Mouse (Mus musculus) intestine, postnatal 0 days (tissue): ENCODE measurements at regions not wholly inside any gene's neighbourhood (a gene's known extent, or its start where the extent isn't known, plus 50 kb on each side); places are given as distances from the start of the nearest gene placed in this dataset.

ENCODE experiments used
- ATAC-seq: fragments of 200-750 bp; cut with Nextera tagmentation; 2 replicates; pipeline ENCODE4 v1.8.0; 2017; ENCODE audit warnings: mild to moderate bottlenecking, moderate TSS enrichment, moderate library complexity
- H3K27ac ChIP-seq: fragments of 300-500 bp; sonication (generic); 2 replicates; pipeline ENCODE4 v1.5.1; 2014; ENCODE audit warnings: mild to moderate bottlenecking, low read depth, low read length, moderate library complexity
- H3K27me3 ChIP-seq: fragments of 300-500 bp; sonication (generic); replicated peaks from 2 replicates; pipeline ENCODE4 v1.6.1; 2014; ENCODE audit warnings: low read length, mixed read lengths; ENCODE audit not compliant: control insufficient read depth, insufficient read depth
- H3K36me3 ChIP-seq: fragments of 300-500 bp; sonication (generic); 2 replicates; pipeline ENCODE4 v1.6.1; 2014; ENCODE audit warnings: mild to moderate bottlenecking, moderate library complexity; ENCODE audit not compliant: control insufficient read depth, insufficient read depth
- H3K4me1 ChIP-seq: fragments of 300-500 bp; sonication (generic); replicated peaks from 2 replicates; pipeline ENCODE4 v1.6.1; 2014; ENCODE audit warnings: antibody characterized with exemption, low read length, mixed read lengths; ENCODE audit not compliant: control insufficient read depth, insufficient read depth
- H3K4me2 ChIP-seq: fragments of 300-500 bp; sonication (generic); replicated peaks from 2 replicates; pipeline ENCODE4 v1.6.1; 2014; ENCODE audit warnings: low read depth, mild to moderate bottlenecking, moderate library complexity
- H3K4me3 ChIP-seq: fragments of 300-500 bp; sonication (generic); 2 replicates; pipeline ENCODE4 v1.5.1; 2014; ENCODE audit warnings: low read depth, low read length
- H3K9ac ChIP-seq: fragments of 300-500 bp; sonication (generic); 2 replicates; pipeline ENCODE4 v1.6.1; 2014; ENCODE audit warnings: mild to moderate bottlenecking, low read depth, low read length
- H3K9me3 ChIP-seq: fragments of 300-500 bp; sonication (generic); 2 replicates; pipeline ENCODE4 v1.6.1; 2016; ENCODE audit warnings: mixed run types; ENCODE audit not compliant: control insufficient read depth
- CTCF ChIP-seq: sonication (generic); IDR thresholded peaks from 2 replicates; pipeline ENCODE4 v1.5.1; 2016; ENCODE audit warnings: low read depth, mild to moderate bottlenecking, control low read depth, antibody characterized with exemption, moderate library complexity
- WGBS: fragments of 180-500 bp; shearing (Covaris S2); extraction: QIAGEN DNeasy Blood & Tissue Kit; methylation state at CpG from one replicate; pipeline ENCODE4 v1.1.7; 2014; 5-methylcytosine and 5-hydroxymethylcytosine counted together

- WGBS, result 21% methylated on average over 16 of the region's 16 CpGs
- Histone ChIP-seq H3K4me1 (0 out of 2 replicates have a peak, but pooled peaks cover 3% of the 10 kb centered on the region), H3K36me3 (no peaks in the 10 kb centered on the region), H3K27me3 (no peaks in the 10 kb centered on the region), H3K27ac (no peak overlapping the region; the same call in 1 of the 2 replicates), H3K9ac (no peak overlapping the region), H3K9me3 (no peaks in the 10 kb centered on the region), H3K4me3 (no peak overlapping the region), H3K4me2 (peak overlapping the region; percentile 39; the same call in 1 of the 2 replicates)
- no peak for TF ChIP-seq CTCF
- no peak for ATAC-seq
Observed at GRCm38 (mm10) chr11:16559001-16559699, 50.9 kb upstream of the Sec61g start.

GRCm38 (mm10) chr11:16561727-16562126 lies 53.4 kb upstream of the Sec61g start:
- H3K27ac ChIP-seq, result no peak overlapping the region

GRCm38 (mm10) chr11:16589085-16589680 lies 80.9 kb upstream of the Sec61g start:
- TF ChIP-seq CTCF, result no peak
- H3K27ac ChIP-seq, result no peak overlapping the region
- H3K4me2 ChIP-seq, result no peak overlapping the region
- H3K36me3 ChIP-seq, result no peaks in the 10 kb centered on the region
- H3K4me3 ChIP-seq, result no peak overlapping the region
- ATAC-seq, result no peak
- no peaks in the 10 kb centered on the region for H3K27me3 ChIP-seq
- H3K4me1 ChIP-seq, result no peaks in the 10 kb centered on the region
- H3K9ac ChIP-seq, result no peak overlapping the region
- H3K9me3 ChIP-seq, result no peaks in the 10 kb centered on the region
- 77% methylated on average over 4 of the region's 4 CpGs for WGBS

More at GRCm38 (mm10) chr11:16561727-16562126, 53.4 kb upstream of the Sec61g start:
- Histone ChIP-seq H3K36me3 (no peaks in the 10 kb centered on the region), H3K9ac (no peak overlapping the region), H3K4me3 (no peak overlapping the region), H3K4me1 (0 out of 2 replicates have a peak, but pooled peaks cover 3% of the 10 kb centered on the region), H3K9me3 (no peaks in the 10 kb centered on the region), H3K27me3 (no peaks in the 10 kb centered on the region), H3K4me2 (no peak overlapping the region)
- TF ChIP-seq CTCF, result no peak
- WGBS, result 79% methylated on average over 4 of the region's 4 CpGs
- ATAC-seq, result no peak

- no peaks in the 10 kb centered on the region for H3K27me3 ChIP-seq
- no peak overlapping the region for H3K4me2 ChIP-seq
- H3K9ac ChIP-seq, result no peak overlapping the region
- no peak for ATAC-seq
- no peaks in the 10 kb centered on the region for H3K4me1 ChIP-seq
- H3K9me3 ChIP-seq, result no peaks in the 10 kb centered on the region
- H3K36me3 ChIP-seq, result no peaks in the 10 kb centered on the region
- 71% methylated on average over 4 of the region's 4 CpGs for WGBS
- TF ChIP-seq CTCF, result no peak
- H3K4me3 ChIP-seq, result no peak overlapping the region
- no peak overlapping the region for H3K27ac ChIP-seq
Observed at GRCm38 (mm10) chr11:16590541-16590940, 82.3 kb upstream of the Sec61g start.

GRCm38 (mm10) chr11:16591471-16591921 lies 83.2 kb upstream of the Sec61g start:
- TF ChIP-seq CTCF, result no peak
- Histone ChIP-seq H3K27me3 (no peaks in the 10 kb centered on the region), H3K9me3 (no peaks in the 10 kb centered on the region), H3K4me3 (no peak overlapping the region), H3K4me1 (no peaks in the 10 kb centered on the region), H3K36me3 (no peaks in the 10 kb centered on the region), H3K27ac (no peak overlapping the region), H3K9ac (no peak overlapping the region), H3K4me2 (no peak overlapping the region)
- peak; percentile 60 for ATAC-seq
- 23% methylated on average over 7 of the region's 7 CpGs for WGBS

- Histone ChIP-seq H3K9ac (no peak overlapping the region), H3K4me3 (no peak overlapping the region), H3K36me3 (no peaks in the 10 kb centered on the region), H3K4me1 (no peaks in the 10 kb centered on the region), H3K4me2 (no peak overlapping the region), H3K9me3 (no peaks in the 10 kb centered on the region), H3K27me3 (no peaks in the 10 kb centered on the region), H3K27ac (no peak overlapping the region)
- ATAC-seq, result no peak
- TF ChIP-seq CTCF, result no peak
- WGBS, result 70% methylated on average over 4 of the region's 4 CpGs
Observed at GRCm38 (mm10) chr11:16592006-16592405, 83.7 kb upstream of the Sec61g start.
